Mouse (Mus musculus) retina, adult 2 months (tissue): ENCODE measurements at regions not wholly inside any gene's neighbourhood (a gene's known extent, or its start where the extent isn't known, plus 50 kb on each side); places are given as distances from the start of the nearest gene placed in this dataset.
"Not testable (repeated sequence)": the region's sequence is repeated elsewhere in the genome, so short reads cannot be mapped to it uniquely, and the experiment has no call there.

Source experiments
- DNase-seq: peaks from one replicate; pipeline ENCODE4 v3.0.0-alpha.2; 2012; ENCODE audit warnings: low read depth, low spot score

GRCm38 (mm10) chr12:77526581-77526980 is 288.7 kb downstream of the Fut8 start:
- not testable (repeated sequence) for DNase-seq

DNA sequence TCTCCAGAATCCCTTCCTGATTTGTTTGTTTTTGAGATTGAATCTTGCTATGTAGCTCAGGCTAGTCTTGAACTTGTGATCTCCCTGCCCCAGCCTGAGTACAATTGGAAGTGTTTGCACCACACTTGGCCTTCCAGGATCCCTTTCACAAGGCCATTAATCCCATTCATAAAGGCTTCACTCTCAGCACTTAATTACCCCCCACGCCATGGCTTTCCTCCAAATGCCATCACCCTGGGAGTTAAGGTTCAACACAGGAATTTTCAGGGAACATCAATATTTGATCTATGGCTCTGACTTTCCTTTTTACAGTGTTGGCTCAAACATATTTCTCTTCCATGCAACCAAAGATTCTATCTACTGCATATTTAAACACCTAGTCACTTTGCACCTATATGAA is 289.6 kb downstream of the Fut8 start:
- no peak for DNase-seq

GRCm38 (mm10) chr12:77527953-77528865 is 290.3 kb downstream of the Fut8 start:
- no peak for DNase-seq

GRCm38 (mm10) chr12:77528868-77529271 is 290.9 kb downstream of the Fut8 start:
- no peak for DNase-seq

GRCm38 (mm10) chr12:77529414-77529813 is 291.5 kb downstream of the Fut8 start:
- no peak for DNase-seq

DNA sequence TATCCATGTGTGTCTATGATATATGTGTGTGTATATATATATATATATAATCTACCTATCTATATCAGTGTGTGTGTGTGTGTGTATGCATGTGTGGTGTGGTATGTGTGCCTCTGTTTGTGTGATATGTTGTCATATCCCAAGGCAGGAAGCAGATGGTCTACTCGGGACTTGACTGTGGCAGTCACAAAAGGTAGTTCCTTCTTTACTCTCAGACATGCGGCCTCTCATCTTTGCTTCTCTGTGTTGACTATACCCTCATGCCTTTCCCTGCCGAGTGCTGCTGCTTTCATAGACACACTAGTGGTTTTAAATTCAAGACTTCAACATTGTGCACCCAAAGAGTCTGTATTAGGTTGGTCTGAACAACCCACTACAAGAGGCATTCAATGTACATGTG is 292.0 kb downstream of the Fut8 start:
- DNase-seq: no peak

- no peak for DNase-seq
Measured at GRCm38 (mm10) chr12:77531294-77531693, 293.4 kb downstream of the Fut8 start.

- DNase-seq: no peak
Measured at GRCm38 (mm10) chr12:77532547-77532946, 294.6 kb downstream of the Fut8 start.

GRCm38 (mm10) chr12:77533606-77534005 is 295.7 kb downstream of the Fut8 start:
- no peak for DNase-seq

GRCm38 (mm10) chr12:77534079-77534478 is 296.2 kb downstream of the Fut8 start:
- DNase-seq: no peak

GRCm38 (mm10) chr12:77535147-77535546 is 297.2 kb downstream of the Fut8 start:
- no peak for DNase-seq

GRCm38 (mm10) chr12:77537139-77537848 is 299.4 kb downstream of the Fut8 start:
- no peak for DNase-seq

DNA sequence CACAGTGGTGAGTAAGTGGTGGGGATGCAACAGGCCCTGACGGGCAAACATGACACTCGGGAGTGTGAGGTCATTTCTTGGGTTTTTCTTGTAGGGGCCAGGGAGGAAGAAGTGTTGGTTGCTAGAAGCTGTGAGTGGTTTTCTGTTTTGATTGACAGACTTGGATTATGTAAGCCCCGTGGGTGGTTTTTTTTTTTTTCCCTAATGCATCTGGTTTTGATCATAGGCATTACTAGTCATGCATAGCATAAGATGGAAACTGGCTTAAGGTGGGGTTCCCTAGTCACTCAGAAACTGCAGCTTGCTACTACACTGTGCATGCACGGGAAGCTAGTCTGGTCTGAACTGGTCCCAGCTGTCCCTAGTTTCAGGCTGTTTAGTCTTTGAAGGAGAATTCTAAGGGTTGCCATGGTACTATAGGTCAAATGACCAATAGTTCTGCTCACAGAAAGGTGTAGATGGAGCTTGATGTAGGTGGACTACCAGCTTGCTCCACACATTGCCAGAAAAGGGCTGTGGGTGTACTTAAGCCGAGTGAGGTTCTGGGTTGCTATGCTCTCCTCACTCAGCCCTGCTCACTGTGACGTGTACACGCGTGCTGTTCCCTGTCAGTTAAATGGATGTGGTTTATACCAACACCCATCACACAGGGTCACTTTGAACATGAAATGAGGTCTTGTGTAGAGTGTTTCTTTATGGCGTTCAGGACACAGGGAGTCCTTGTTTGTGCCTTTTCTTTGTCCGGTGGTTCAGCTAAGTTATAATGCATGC is 301.9 kb downstream of the Fut8 start:
- no peak for DNase-seq

GRCm38 (mm10) chr12:77541051-77541765 is 303.3 kb downstream of the Fut8 start:
- no peak for DNase-seq

GRCm38 (mm10) chr12:77541826-77542225 is 303.9 kb downstream of the Fut8 start:
- no peak for DNase-seq

DNA sequence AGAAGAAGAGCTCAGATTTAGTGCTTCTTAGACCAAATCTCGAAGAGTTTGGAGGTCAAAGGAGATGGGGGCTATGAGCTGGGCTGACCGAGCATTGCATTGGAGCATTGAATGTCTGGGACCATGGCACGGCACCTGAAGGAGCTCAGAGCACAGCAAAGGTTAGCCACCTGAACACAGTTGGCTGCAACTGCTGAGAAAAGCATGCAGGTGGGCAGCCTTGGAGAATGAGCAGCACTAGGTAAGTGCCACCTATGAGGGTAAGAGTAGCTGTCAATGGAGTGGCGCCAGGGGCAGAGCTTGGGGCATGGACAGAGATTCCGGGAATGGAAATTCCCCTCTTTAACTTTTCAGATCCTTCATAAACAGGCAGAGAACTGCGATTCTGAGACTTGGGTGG is 305.7 kb downstream of the Fut8 start:
- DNase-seq: no peak

GRCm38 (mm10) chr12:77546165-77546564 is 308.2 kb downstream of the Fut8 start:
- DNase-seq: no peak

DNA sequence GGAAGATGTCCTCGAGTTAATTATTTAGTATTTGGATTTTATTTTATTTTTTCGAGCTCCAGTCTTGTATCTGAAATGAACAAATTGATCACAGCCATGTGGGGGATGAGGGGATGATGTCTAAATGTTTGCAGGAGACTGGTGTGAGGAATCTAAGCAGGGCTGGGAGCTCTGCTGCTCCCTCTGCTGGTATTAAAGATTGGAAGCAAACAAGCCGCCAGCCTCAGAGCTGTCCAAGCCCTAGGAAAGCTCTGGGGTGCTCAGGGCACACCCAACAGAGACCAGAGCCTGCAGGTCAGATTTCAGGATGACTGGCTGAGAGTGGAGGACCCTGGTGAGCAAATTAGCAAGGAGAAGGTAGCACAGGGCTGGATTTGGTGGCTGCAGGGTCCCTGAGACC is 330.4 kb downstream of the Fut8 start:
- DNase-seq: peak; percentile 15

GRCm38 (mm10) chr12:77570501-77570900 is 332.6 kb downstream of the Fut8 start:
- DNase-seq: no peak

DNA sequence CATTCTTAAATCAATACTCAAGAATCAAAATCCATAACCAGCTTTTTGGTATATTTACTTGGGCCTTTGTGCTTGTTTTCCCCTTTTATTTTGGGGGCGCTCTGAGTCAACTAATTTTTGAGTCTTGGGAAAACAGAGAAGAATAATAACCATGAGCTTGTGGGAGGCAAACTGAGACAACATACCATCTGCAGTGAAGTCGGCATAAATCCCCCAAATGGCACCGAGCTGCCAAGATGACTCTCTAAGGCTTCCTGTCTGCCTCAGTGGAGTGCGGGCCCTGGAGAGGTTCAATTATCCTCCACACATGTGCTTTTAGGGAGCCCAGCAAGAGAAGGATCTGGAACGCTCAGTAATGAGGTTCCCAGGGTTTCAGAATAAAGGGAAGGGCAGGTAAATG is 333.1 kb downstream of the Fut8 start:
- DNase-seq: no peak

- DNase-seq: no peak
Measured at GRCm38 (mm10) chr12:77575046-77575445, 337.1 kb downstream of the Fut8 start.
